Mouse (Mus musculus) gastrocnemius, adult 2 months (tissue): ENCODE measurements around the gene Tspan10. TPM values are rescaled to one million over a fixed set of nuclear protein-coding genes. Genes with fewer than 3 reads are reported as not detected.

ENCODE experiments used
- DNase-seq: peaks from one replicate; pipeline ENCODE4 v3.0.0; 2022
- H3K27ac ChIP-seq: fragments of 200-600 bp; 2 replicates; pipeline ENCODE4 v1.8.1; 2022; ENCODE audit warnings: mild to moderate bottlenecking
- H3K4me3 ChIP-seq: fragments of 200-600 bp; 2 replicates; pipeline ENCODE4 v1.8.1; 2022; ENCODE audit warnings: mild to moderate bottlenecking, moderate library complexity
- CTCF ChIP-seq: fragments of 200-600 bp; IDR thresholded peaks from 2 replicates; pipeline ENCODE4 v1.8.1; 2022; ENCODE audit warnings: antibody characterized with exemption, mild to moderate bottlenecking, moderate library complexity
- intact Hi-C: fragments of 180-260 bp; cut with DNase I; formaldehyde crosslinking; loops from one replicate; pipeline ENCODE4 v1.15.1; 2025
- total RNA-seq, 2 experiments: library from RNA; stranded (reverse); gene quantifications; 2 replicates each; pipeline ENCODE4 v1.2.3; 2021

The Tspan10 gene
- total RNA-seq, 2 experiments from 2014 or later = 1.1 TPM; not detected in 1

DNA sequence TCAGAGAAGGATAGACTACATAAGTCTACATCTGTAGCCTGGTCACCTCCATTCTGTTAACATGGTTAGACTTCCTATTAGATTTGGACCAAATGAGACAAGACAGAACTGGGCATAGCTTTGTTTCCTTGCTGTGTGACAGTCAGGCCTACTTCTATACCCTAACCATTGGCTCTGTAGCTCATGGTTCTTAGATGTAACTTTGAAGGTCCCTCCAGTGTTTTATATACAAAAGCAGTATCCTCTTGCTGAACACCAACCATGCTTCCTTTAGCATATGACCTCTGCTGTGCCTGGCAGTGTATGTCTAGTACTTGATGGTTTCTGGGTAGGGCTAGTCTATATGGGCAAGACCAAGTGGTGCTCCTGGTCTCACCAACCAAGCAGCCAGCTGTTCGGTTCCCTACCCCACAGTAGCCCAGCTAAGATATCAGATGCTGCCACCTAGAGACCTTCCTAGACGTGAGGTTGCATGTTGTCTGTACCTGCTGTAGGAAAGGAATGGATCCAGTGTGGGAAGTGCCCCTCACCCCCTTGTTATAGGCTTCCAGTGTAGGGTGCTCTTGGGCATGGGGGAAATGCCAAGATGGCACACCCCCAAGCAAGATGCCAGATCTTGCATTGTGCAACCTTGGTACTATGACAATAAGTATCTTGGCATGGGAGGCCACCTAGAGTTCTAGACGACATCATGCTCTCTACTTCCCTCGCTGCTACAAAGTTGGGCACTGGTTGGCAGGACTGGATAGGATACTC is 48.0 kb downstream of the Tspan10 start:
- DNase-seq = no peak
- intact Hi-C loops = loop anchor here (5.0 to 10.0 kb wide), 2 partner anchors 222 to 294 kb away; partner anchors contain the start of genes Cenpx, Gps1, Lrrc45 and Rfng
- Histone ChIP-seq H3K27ac (peak overlapping the region; percentile 86), H3K4me3 (no peak overlapping the region)
- no peak for TF ChIP-seq CTCF

DNA sequence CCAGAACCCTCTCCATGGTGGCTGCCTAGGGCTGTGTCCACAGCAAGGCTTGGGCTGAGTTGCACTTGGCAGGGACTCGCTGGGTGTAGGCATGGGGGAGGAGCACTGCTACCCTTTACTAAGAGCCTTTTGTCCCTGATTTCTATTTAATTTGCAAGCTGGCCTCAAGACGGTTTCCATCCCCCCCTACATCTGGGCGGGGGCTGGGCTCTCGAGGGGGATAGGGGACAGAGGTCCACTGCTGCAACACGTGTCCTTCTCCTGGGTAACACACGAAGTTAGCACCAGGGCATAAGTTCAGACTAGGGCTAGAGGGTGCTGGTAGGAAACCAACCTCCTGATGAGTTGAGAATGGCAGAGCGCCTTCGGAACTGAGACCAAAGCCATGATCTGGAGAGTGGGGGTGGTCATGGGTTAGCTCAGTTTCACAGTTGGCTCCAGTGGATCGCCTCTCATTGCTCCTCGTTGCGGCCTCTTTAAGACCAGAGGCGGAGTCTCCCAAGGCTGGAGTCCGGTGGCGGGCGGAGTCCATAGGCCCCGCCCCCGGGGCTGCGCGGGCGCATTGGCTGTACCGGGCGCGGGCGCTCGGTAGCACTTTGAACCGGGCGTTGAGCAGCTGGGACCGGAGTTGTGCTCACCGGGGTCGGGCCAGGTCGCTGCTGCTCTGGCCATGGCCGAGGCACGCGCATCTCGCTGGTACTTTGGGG is 49.0 kb downstream of the Tspan10 start, which contains the start of gene Slc25a10:
Gene Slc25a10 (plus strand): TSS at position 524 of the 707 bp plus-strand sequence.
- no peak for TF ChIP-seq CTCF
- intact Hi-C loops = loop anchor here (5.0 to 10.0 kb wide), 2 partner anchors 221 to 293 kb away; partner anchors contain the start of genes Cenpx, Gps1, Lrrc45 and Rfng

DNA sequence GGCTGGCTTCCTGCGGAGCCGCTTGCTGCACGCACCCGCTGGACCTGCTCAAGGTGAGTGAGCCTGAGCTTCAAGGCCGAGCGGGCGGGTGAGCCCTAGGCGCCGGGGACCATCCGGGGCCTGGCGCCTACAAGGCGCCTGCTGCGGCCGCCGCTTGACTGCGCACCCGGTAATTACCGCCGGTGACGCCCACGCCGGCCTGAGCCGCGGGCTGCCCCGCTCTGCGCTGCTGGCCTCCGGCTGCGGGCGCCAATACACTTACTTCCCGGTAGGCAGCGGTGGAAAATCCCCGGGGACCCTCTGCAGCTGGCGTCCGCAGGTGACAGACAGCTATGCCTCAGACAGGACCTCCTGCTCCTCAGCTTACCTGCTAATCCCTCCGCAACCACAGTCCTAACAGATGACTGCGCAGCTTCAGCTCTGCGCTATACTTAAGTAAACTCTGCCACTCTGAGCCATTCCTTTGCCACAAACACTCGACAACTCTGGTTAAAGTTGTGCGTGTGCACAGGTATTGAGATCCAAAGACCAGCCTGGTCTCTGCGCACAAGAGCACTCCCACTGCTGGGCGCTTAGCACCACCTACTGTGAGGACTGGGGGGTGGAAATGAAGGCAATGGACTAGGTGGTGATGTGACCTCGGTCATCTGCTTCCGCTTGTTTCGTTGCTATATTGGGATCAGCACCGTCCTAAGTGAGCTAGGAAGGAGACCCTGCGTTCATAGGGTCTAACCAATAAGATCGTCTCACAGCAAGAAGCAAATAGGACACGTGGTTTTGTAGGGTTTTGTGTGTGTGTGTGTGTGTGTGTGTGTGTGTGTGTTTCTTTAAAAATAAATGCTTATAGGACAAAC is 49.8 kb downstream of the Tspan10 start:
- peak overlapping the region; percentile 86 for H3K27ac ChIP-seq
- intact Hi-C loops = loop anchor here (5.0 to 10.0 kb wide), 2 partner anchors 220 to 293 kb away; partner anchors contain the start of genes Cenpx, Gps1, Lrrc45 and Rfng
- DNase-seq = peak; percentile 50

More for the DNA sequence above, 49.0 kb downstream of the Tspan10 start, which contains the start of gene Slc25a10:
- DNase-seq = peak; percentile 95
- Histone ChIP-seq H3K27ac (peak within 1 kb of the TSS; percentile 86), H3K4me3 (peak within 1 kb of the TSS; percentile 92)

DNA sequence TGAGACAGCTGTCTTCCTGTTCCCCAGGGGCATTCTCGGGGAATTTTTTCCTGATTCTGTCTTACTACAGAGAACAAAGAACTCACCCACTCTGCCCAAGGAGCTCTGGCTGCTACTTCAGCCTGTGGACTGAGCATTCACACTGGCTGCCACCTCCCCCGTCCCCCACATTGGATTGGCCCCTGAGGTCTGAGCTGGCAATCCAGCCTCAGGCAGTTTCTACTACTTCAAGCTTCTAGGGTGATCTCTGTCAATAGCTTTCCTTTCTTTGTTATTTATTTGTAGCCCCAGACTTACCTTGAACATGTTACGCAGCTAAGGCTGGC is 50.4 kb downstream of the Tspan10 start:
- TF ChIP-seq CTCF = no peak
- DNase-seq = no peak
- Histone ChIP-seq H3K4me3 (peak overlapping the region; percentile 92), H3K27ac (no peak overlapping the region)
- intact Hi-C loops = loop anchor here (5.0 to 10.0 kb wide), 2 partner anchors 219 to 292 kb away; partner anchors contain the start of genes Cenpx, Gps1, Lrrc45 and Rfng

More for the DNA sequence above, 49.8 kb downstream of the Tspan10 start:
- H3K4me3 ChIP-seq = peak overlapping the region; percentile 92
- peak; percentile 21; the same call in 1 of the 2 replicates for TF ChIP-seq CTCF

DNA sequence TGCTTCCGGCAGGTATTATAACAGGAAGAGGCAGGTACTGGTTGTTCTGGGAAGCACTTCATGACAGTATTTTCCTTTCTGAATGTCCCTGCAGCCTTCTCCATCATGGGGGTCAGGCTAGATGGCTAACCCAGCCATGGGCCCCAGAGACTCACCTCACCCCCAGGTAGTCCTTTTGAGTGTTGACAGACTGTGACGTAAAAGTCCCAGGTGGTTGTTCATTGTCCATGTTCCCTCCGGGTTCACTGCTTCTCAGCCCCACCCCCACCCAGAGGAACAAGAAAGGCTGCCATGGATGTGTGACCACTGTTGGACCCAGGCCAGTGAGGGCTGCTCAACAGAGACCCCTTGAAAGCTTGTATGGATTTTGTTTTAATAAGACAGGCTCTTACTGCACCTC is 50.9 kb downstream of the Tspan10 start:
- peak overlapping the region; percentile 92; the same call in 1 of the 2 replicates for H3K4me3 ChIP-seq
- TF ChIP-seq CTCF = no peak
- no peak for DNase-seq
- intact Hi-C loops = loop anchor here (5.0 to 10.0 kb wide), 2 partner anchors 219 to 291 kb away; partner anchors contain the start of genes Cenpx, Gps1, Lrrc45 and Rfng
- no peak overlapping the region for H3K27ac ChIP-seq

DNA sequence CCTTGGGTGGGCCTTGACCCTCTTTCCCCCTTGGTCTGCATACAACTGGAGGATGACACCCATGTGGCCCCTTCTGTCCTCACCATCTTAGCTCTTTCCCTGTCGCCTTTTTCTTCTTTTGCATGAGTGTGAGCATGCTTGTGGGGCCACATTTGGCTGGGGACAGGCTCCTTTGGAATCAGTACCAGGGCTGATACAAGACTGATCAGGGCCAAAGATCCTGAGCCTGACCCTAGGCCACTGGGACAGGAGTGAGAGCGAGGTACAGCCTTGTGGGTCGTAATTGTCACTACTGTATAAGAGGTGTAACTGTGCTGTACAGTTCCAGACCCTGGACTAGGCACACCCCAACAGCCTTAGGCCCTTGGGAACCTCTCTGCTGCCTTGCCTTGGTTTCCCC is 51.5 kb downstream of the Tspan10 start:
- Histone ChIP-seq H3K27ac (no peak overlapping the region), H3K4me3 (no peak overlapping the region)
- intact Hi-C loops = loop anchor here (5.0 to 10.0 kb wide), 2 partner anchors 218 to 291 kb away; partner anchors contain the start of genes Cenpx, Gps1, Lrrc45 and Rfng
- no peak for DNase-seq
- TF ChIP-seq CTCF = no peak

Other genes with a start within 250 kb of the Tspan10 start
- 1 to 10 TPM; 3.5 to 5.3 TPM for gene Bahcc1, start 209.7 kb upstream of the Tspan10 start, total RNA-seq
- 100 to 1,000 TPM; 201 to 262 TPM for gene Actg1, start 94.1 kb upstream of the Tspan10 start, total RNA-seq
- under 1 TPM in 1 of 2 experiments, not detected in 1; 0.87 TPM for gene Fscn2, start 81.1 kb upstream of the Tspan10 start, total RNA-seq
- gene Faap100, start 63.9 kb upstream of the Tspan10 start, total RNA-seq = 10 to 100 TPM; 18.5 to 18.8 TPM
- gene Nploc4, start 4.9 kb upstream of the Tspan10 start, total RNA-seq = 10 to 100 TPM; 75.8 to 94.9 TPM
- gene Pde6g, start 10.9 kb downstream of the Tspan10 start, total RNA-seq = 1 to 10 TPM in 1 of 2 experiments, under 1 TPM in 1; 0.41 to 1.2 TPM
- gene Oxld1, start 15.4 kb downstream of the Tspan10 start, total RNA-seq = 10 to 100 TPM; 19.1 to 31.8 TPM
- gene Ccdc137, start 15.5 kb downstream of the Tspan10 start, total RNA-seq = 1 to 10 TPM; 5.2 to 7.2 TPM
- 1 to 10 TPM; 5.6 to 6.3 TPM for gene Arl16, start 25.0 kb downstream of the Tspan10 start, total RNA-seq
- 100 to 1,000 TPM; 120 to 177 TPM for gene Mrpl12, start 42.0 kb downstream of the Tspan10 start, total RNA-seq
- 1 to 10 TPM; 2.8 to 4.1 TPM for gene Slc25a10, start 49.2 kb downstream of the Tspan10 start, total RNA-seq
- under 1 TPM in 1 of 2 experiments, not detected in 1; 0.33 TPM for gene Gcgr, start 88.1 kb downstream of the Tspan10 start, total RNA-seq
- 10 to 100 TPM; 21.7 to 22.1 TPM for gene Mcrip1, start 107.1 kb downstream of the Tspan10 start, total RNA-seq
- gene Ppp1r27, start 108.5 kb downstream of the Tspan10 start, total RNA-seq = 100 to 1,000 TPM; 188 to 418 TPM
- gene P4hb, start 130.6 kb downstream of the Tspan10 start, total RNA-seq = 100 to 1,000 TPM; 201 to 240 TPM
- gene Arhgdia, start 139.0 kb downstream of the Tspan10 start, total RNA-seq = 10 to 100 TPM; 72.1 to 89.6 TPM
- 10 to 100 TPM; 36.0 to 44.7 TPM for gene Alyref, start 155.7 kb downstream of the Tspan10 start, total RNA-seq
- gene Anapc11, start 155.8 kb downstream of the Tspan10 start, total RNA-seq = 10 to 100 TPM; 45.3 to 58.5 TPM
- gene Npb, start 165.8 kb downstream of the Tspan10 start, total RNA-seq = under 1 TPM in 1 of 2 experiments, not detected in 1; 0.78 TPM
- 10 to 100 TPM; 30.6 to 39.2 TPM for gene Pcyt2, start 175.3 kb downstream of the Tspan10 start, total RNA-seq
- 1 to 10 TPM; 4.1 to 4.7 TPM for gene Sirt7, start 182.6 kb downstream of the Tspan10 start, total RNA-seq
- gene Mafg, start 191.0 kb downstream of the Tspan10 start, total RNA-seq = 10 to 100 TPM; 53.1 to 68.2 TPM
- gene Pycr1, start 201.1 kb downstream of the Tspan10 start, total RNA-seq = 1 to 10 TPM; 3.5 to 3.8 TPM
- gene Myadml2, start 205.5 kb downstream of the Tspan10 start, total RNA-seq = 100 to 1,000 TPM; 109 to 157 TPM
- not detected for gene Notum, start 218.5 kb downstream of the Tspan10 start, total RNA-seq
- gene Aspscr1, start 230.3 kb downstream of the Tspan10 start, total RNA-seq = 10 to 100 TPM; 31.2 to 32.4 TPM